Mouse (Mus musculus): ENCODE measurements at regions not wholly inside any gene's neighbourhood (a gene's known extent, or its start where the extent isn't known, plus 50 kb on each side); places are given as distances from the start of the nearest gene placed in this dataset.

DNA sequence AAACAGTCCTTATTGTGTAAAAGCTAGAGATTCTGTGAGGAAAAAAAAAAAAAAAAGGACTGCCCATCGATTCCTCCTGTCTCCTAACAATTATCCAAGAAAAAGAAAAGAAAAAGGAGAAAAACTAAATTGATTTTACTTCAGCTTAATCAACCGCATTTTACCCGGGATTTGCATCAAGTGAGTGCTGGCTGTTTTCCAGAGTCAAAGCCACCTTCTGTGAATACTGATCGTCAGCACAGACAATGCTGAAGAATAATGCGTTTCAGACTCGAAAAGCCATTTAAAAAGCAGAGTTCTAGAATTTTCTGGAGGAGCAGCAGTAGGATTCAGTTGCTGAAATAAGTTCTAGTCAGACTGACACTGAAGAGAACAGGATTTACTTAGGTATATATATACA, 131.1 kb downstream of the Kcnk1 start:
- TF ChIP-seq CTCF (conservative IDR thresholded peaks at IDR 0.05 in 1 of 2, IDR thresholded peaks at IDR 0.05 in 1 of 2; ENCODE audit: low read depth in 2 of 2, low read length in 2 of 2) (no peak), EP300 (IDR thresholded peaks at IDR 0.05; ENCODE audit: low read length) (no peak), NELFE (IDR thresholded peaks at IDR 0.05; ENCODE audit: low read depth, low read length) (no peak), HCFC1 (IDR thresholded peaks at IDR 0.05; ENCODE audit: low read depth, low read length) (no peak), POLR2A (IDR thresholded peaks at IDR 0.05; ENCODE audit: low read depth, low read length) (no peak), ZKSCAN1 (IDR thresholded peaks at IDR 0.05; ENCODE audit: borderline replicate concordance, low read depth, low read length) (no peak), MAX (IDR thresholded peaks at IDR 0.05; ENCODE audit: low read length) (no peak)

Data from CH12.LX (cell line).